Mouse (Mus musculus) G1E (cell line): Measurements from ENCODE around the gene Erich6. TPM values are rescaled to one million over a fixed set of nuclear protein-coding genes. Genes with fewer than 3 reads are reported as not detected.

Experiments
- ATAC-seq: 2 replicates; pipeline ENCODE4 v1.8.0; 2016; ENCODE audit warnings: mild to moderate bottlenecking; ENCODE audit not compliant: insufficient number of reproducible peaks, poor library complexity, low FRiP score, severe bottlenecking; ENCODE audit errors: extremely low read depth
- DNase-seq: peaks from one replicate; pipeline ENCODE4 v3.0.0; 2012; ENCODE audit warnings: low spot score
- H3K27me3 ChIP-seq: 2 replicates; pipeline ENCODE4 v1.6.1; 2012; ENCODE audit warnings: mild to moderate bottlenecking, low read length, inconsistent platforms; ENCODE audit not compliant: insufficient read depth
- H3K36me3 ChIP-seq: replicated peaks from 2 replicates; pipeline ENCODE3; 2012; ENCODE audit warnings: mild to moderate bottlenecking, inconsistent platforms
- H3K4me1 ChIP-seq: 2 replicates; pipeline ENCODE4 v1.6.1; 2012; ENCODE audit warnings: low read depth, low read length, inconsistent platforms, mixed read lengths; ENCODE audit not compliant: insufficient read depth
- H3K4me3 ChIP-seq: 2 replicates; pipeline ENCODE4 v1.5.1; 2012; ENCODE audit warnings: low read depth, mild to moderate bottlenecking, inconsistent platforms, low read length, moderate library complexity, mixed read lengths
- H3K9me3 ChIP-seq: replicated peaks from 2 replicates; pipeline ENCODE4 v1.6.1; 2012; ENCODE audit warnings: inconsistent platforms
- CTCF ChIP-seq: IDR thresholded peaks from 2 replicates; pipeline ENCODE4 v1.5.1; 2012; ENCODE audit warnings: low read depth, low read length, inconsistent platforms, mixed read lengths
- GATA1 ChIP-seq: IDR thresholded peaks from 2 replicates; pipeline ENCODE4 v1.6.1; 2012; ENCODE audit warnings: borderline replicate concordance, low read length, inconsistent platforms, mixed read lengths
- GATA2 ChIP-seq: IDR thresholded peaks from 2 replicates; pipeline ENCODE4 v1.6.1; 2012; ENCODE audit warnings: low read depth, low read length, inconsistent platforms, borderline replicate concordance
- POLR2AphosphoS5 ChIP-seq: IDR thresholded peaks from 2 replicates; pipeline ENCODE4 v1.6.1; 2012; ENCODE audit warnings: low read depth, low read length, inconsistent platforms; ENCODE audit not compliant: insufficient replicate concordance
- TAL1 ChIP-seq: conservative IDR thresholded peaks from 2 replicates; pipeline ENCODE4 v1.6.1; 2012; ENCODE audit warnings: low read depth, low read length, inconsistent platforms, mixed read lengths
- polyA plus RNA-seq: library from polyadenylated mRNA; stranded (reverse); fragments of >175 nt; gene quantifications from 2 replicates; pipeline ENCODE4 v1.2.3, GENCODE M21; 2012
- total RNA-seq, 2 experiments: library from RNA; stranded (forward) in 1 of 2; stranded (reverse) in 1 of 2; fragments of 200-1000 nt in 1 of 2; fragments of >200 nt in 1 of 2; fragmentation: Nextera tagmentation in 1 of 2; gene quantifications; 2 replicates each; pipeline ENCODE4 v1.2.3; 2014 to 2017

Erich6 gene
- total and polyA plus RNA-seq, 3 experiments, result not detected

- Histone ChIP-seq H3K4me3 (no peak overlapping the region), H3K27me3 (0 out of 2 replicates have a peak, but pooled peaks cover 2% of the 10 kb centered on the region), H3K9me3 (no peaks in the 10 kb centered on the region), H3K4me1 (no peaks in the 10 kb centered on the region), H3K36me3 (peaks cover 39% of the 10 kb centered on the region)
- TF ChIP-seq CTCF (no peak), TAL1 (no peak), GATA1 (no peak), POLR2AphosphoS5 (no peak), GATA2 (no peak)
- no peak for ATAC-seq
- DNase-seq, result no peak
Measured at GRCm38 (mm10) chr3:58672481-58673183, 35.6 kb upstream of the Erich6 start.

- H3K36me3 ChIP-seq, result peaks cover 30% of the 10 kb centered on the region
- 0 out of 2 replicates have a peak, but pooled peaks cover 2% of the 10 kb centered on the region for H3K27me3 ChIP-seq
- no peak for TF ChIP-seq TAL1
- TF ChIP-seq CTCF, result no peak
- TF ChIP-seq GATA2, result no peak
- no peak for TF ChIP-seq GATA1
- no peak for TF ChIP-seq POLR2AphosphoS5
- no peak overlapping the region for H3K4me3 ChIP-seq
- H3K9me3 ChIP-seq, result no peaks in the 10 kb centered on the region
- ATAC-seq, result no peak
- H3K4me1 ChIP-seq, result no peaks in the 10 kb centered on the region
- no peak for DNase-seq
Measured at GRCm38 (mm10) chr3:58671616-58672250, 34.7 kb upstream of the Erich6 start.

GRCm38 (mm10) chr3:58663970-58664369 is 27.0 kb upstream of the Erich6 start:
- no peak for DNase-seq
- Histone ChIP-seq H3K4me1 (no peaks in the 10 kb centered on the region), H3K4me3 (no peak overlapping the region), H3K27me3 (peaks cover 8% of the 10 kb centered on the region; the same call in 1 of the 2 replicates), H3K9me3 (0 out of 2 replicates have a peak, but pooled peaks cover 2% of the 10 kb centered on the region), H3K36me3 (no peaks in the 10 kb centered on the region)
- no peak for TF ChIP-seq GATA2
- TF ChIP-seq TAL1, result no peak
- no peak for TF ChIP-seq GATA1
- no peak for TF ChIP-seq POLR2AphosphoS5
- no peak for TF ChIP-seq CTCF
- ATAC-seq, result no peak

GRCm38 (mm10) chr3:58660636-58661035 is 23.6 kb upstream of the Erich6 start:
- Histone ChIP-seq H3K4me3 (no peak overlapping the region), H3K36me3 (no peaks in the 10 kb centered on the region), H3K27me3 (peaks cover 11% of the 10 kb centered on the region; the same call in 1 of the 2 replicates), H3K4me1 (peaks cover 3% of the 10 kb centered on the region), H3K9me3 (no peaks in the 10 kb centered on the region)
- TF ChIP-seq GATA2, result no peak
- no peak for TF ChIP-seq TAL1
- TF ChIP-seq POLR2AphosphoS5, result no peak
- no peak for TF ChIP-seq CTCF
- no peak for TF ChIP-seq GATA1
- DNase-seq (no peak), ATAC-seq (no peak)

- peaks cover 13% of the 10 kb centered on the region; the same call in 1 of the 2 replicates for H3K27me3 ChIP-seq
- H3K36me3 ChIP-seq, result no peaks in the 10 kb centered on the region
- ATAC-seq (peak; percentile 34), DNase-seq (peak; percentile 9)
- no peaks in the 10 kb centered on the region for H3K9me3 ChIP-seq
- no peak overlapping the region; the same call in 1 of the 2 replicates for H3K4me3 ChIP-seq
- H3K4me1 ChIP-seq, result peaks cover 3% of the 10 kb centered on the region
- TF ChIP-seq TAL1 (no peak), CTCF (peak; percentile 33; the same call in 1 of the 2 replicates)
Measured at GRCm38 (mm10) chr3:58657356-58657755, 20.3 kb upstream of the Erich6 start.

- Histone ChIP-seq H3K9me3 (no peaks in the 10 kb centered on the region), H3K27me3 (peaks cover 17% of the 10 kb centered on the region), H3K4me3 (no peak overlapping the region), H3K36me3 (no peaks in the 10 kb centered on the region), H3K4me1 (peaks cover 3% of the 10 kb centered on the region)
- no peak for DNase-seq
- ATAC-seq, result no peak; the same call in 1 of the 2 replicates
- TF ChIP-seq CTCF, result peak; percentile 55
- no peak for TF ChIP-seq POLR2AphosphoS5
Measured at GRCm38 (mm10) chr3:58655362-58656130, 18.5 kb upstream of the Erich6 start.
